Mouse (Mus musculus) ES-E14 (cell line): ENCODE data around the gene Pgam5. TPM values are rescaled to one million over a fixed set of nuclear protein-coding genes. Genes with fewer than 3 reads are reported as not detected.

Source experiments
- DNase-seq: peaks from one replicate; pipeline ENCODE4 v3.0.0-alpha.2; 2013; ENCODE audit warnings: low read depth, low spot score
- H3K27ac ChIP-seq: 2 replicates; pipeline ENCODE4 v1.5.1; 2012; ENCODE audit warnings: low read depth, mild to moderate bottlenecking, low read length, moderate library complexity, mixed read lengths; ENCODE audit not compliant: poor library complexity, insufficient read depth, severe bottlenecking
- H3K36me3 ChIP-seq: 2 replicates; pipeline ENCODE4 v1.6.1; 2012; ENCODE audit warnings: mild to moderate bottlenecking, low read length, moderate library complexity, mixed read lengths; ENCODE audit not compliant: control insufficient read depth, poor library complexity, insufficient read depth, severe bottlenecking
- H3K4me1 ChIP-seq, 2 experiments: fragments of 150-350 bp in 1 of 2; sonication (generic) in 1 of 2; 2 replicates each; pipeline ENCODE4 v1.6.1; 2012; ENCODE audit warnings: low read length in 2 of 2, mild to moderate bottlenecking in 1 of 2, mixed read lengths in 1 of 2; ENCODE audit not compliant: control insufficient read depth in 2 of 2, insufficient read depth in 2 of 2, poor library complexity in 1 of 2
- H3K4me3 ChIP-seq, 2 experiments: fragments of 150-350 bp in 1 of 2; sonication (generic) in 1 of 2; 2 replicates each; pipeline ENCODE4 v1.5.1; 2012; ENCODE audit warnings: low read length in 2 of 2, low read depth in 1 of 2, mild to moderate bottlenecking in 1 of 2, mixed read lengths in 1 of 2; ENCODE audit not compliant: insufficient read depth in 1 of 2, poor library complexity in 1 of 2, severe bottlenecking in 1 of 2
- H3K9ac ChIP-seq: 2 replicates; pipeline ENCODE4 v1.6.1; 2012; ENCODE audit warnings: low read depth, mild to moderate bottlenecking, low read length, mixed read lengths; ENCODE audit not compliant: poor library complexity, insufficient read depth, severe bottlenecking
- H3K9me3 ChIP-seq: fragments of 150-350 bp; sonication (generic); 2 replicates; pipeline ENCODE4 v1.6.1; 2012; ENCODE audit warnings: low read depth, mild to moderate bottlenecking, low read length; ENCODE audit not compliant: control insufficient read depth, insufficient read depth
- CHD2 ChIP-seq: IDR thresholded peaks from 2 replicates; pipeline ENCODE4 v1.6.1; 2014; ENCODE audit warnings: mild to moderate bottlenecking, low read depth, low read length, inconsistent platforms
- HCFC1 ChIP-seq: IDR thresholded peaks from 2 replicates; pipeline ENCODE4 v1.6.1; 2012; ENCODE audit warnings: low read length, inconsistent platforms, borderline replicate concordance; ENCODE audit not compliant: insufficient read depth
- MAFK ChIP-seq: IDR thresholded peaks from 2 replicates; pipeline ENCODE4 v1.6.1; 2014; ENCODE audit warnings: mild to moderate bottlenecking, low read depth, low read length, inconsistent platforms; ENCODE audit not compliant: insufficient read depth
- ZC3H11A ChIP-seq: IDR thresholded peaks from 2 replicates; pipeline ENCODE4 v1.6.1; 2012; ENCODE audit warnings: low read depth, mild to moderate bottlenecking, inconsistent platforms, low read length, borderline replicate concordance
- ZNF384 ChIP-seq: IDR thresholded peaks from 2 replicates; pipeline ENCODE4 v1.6.1; 2012; ENCODE audit warnings: low read depth, low read length, inconsistent platforms
- in situ Hi-C, 2 experiments: fragments of 600-800 bp; cut with MboI; formaldehyde crosslinking; loops; one replicate each; pipeline ENCODE4 v1.15.1; 2025; ENCODE audit warnings: low sequenced_read_pairs in 2 of 2, inconsistent platforms in 1 of 2; ENCODE audit not compliant: unreplicated experiment in 2 of 2
- total RNA-seq: library from RNA; depleted of rRNA; stranded (reverse); fragments of 300-350 nt; gene quantifications from 2 replicates; pipeline ENCODE4 v1.2.3, GENCODE M21; 2012

Gene Pgam5
- total RNA-seq, 1 experiment = 65.6 TPM

DNA sequence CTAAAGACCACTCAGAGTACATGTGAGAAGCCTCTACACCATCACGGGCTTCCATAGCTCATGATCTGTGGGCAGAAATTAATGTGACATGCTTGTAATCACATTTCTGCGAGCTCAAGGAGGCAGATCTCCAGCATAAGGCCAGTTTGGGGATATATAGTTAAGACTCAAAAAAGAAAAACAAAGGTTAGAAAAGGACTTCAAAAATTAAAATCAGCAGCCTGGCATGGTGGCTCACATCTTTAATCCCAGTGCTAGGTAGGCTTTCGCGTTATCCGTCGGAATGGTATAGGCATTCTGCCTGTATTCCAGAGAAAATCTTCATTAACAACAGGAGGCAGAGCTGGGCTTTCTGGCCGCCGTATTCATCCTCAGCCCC, 39.3 kb downstream of the Pgam5 start:
- peak overlapping the region; percentile 81 to 97 for H3K4me3 ChIP-seq
- no peak for DNase-seq
- peak overlapping the region; percentile 98 for H3K9ac ChIP-seq
- H3K9me3 ChIP-seq = no peaks in the 10 kb centered on the region
- in situ Hi-C loops = no loop called here
- TF ChIP-seq HCFC1 (no peak), ZNF384 (no peak), MAFK (no peak), ZC3H11A (no peak), CHD2 (no peak)
- H3K27ac ChIP-seq = peak overlapping the region; percentile 69; the same call in 1 of the 2 replicates
- 0 out of 4 replicates have a peak, but pooled peaks cover 0 to 2% of the 10 kb centered on the region in 2 experiments for H3K4me1 ChIP-seq
- H3K36me3 ChIP-seq = peaks cover 5% of the 10 kb centered on the region

- TF ChIP-seq CHD2 = no peak; the same call in 1 of the 2 replicates
- TF ChIP-seq ZNF384 = peak; percentile 98
- in situ Hi-C loops = no loop called here
Measured at GRCm38 (mm10) chr5:110227336-110227883, 42.3 kb downstream of the Pgam5 start.

GRCm38 (mm10) chr5:110225056-110225455, 44.7 kb downstream of the Pgam5 start:
- no peaks in the 10 kb centered on the region for H3K9me3 ChIP-seq
- no peak overlapping the region for H3K27ac ChIP-seq
- H3K4me3 ChIP-seq = no peak overlapping the region
- no peak for DNase-seq
- H3K9ac ChIP-seq = no peak overlapping the region
- H3K4me1 ChIP-seq = no peaks in the 10 kb centered on the region
- no peak for TF ChIP-seq ZC3H11A
- peaks cover 8% of the 10 kb centered on the region for H3K36me3 ChIP-seq
- in situ Hi-C loops = no loop called here

More at GRCm38 (mm10) chr5:110227336-110227883, 42.3 kb downstream of the Pgam5 start:
- Histone ChIP-seq H3K36me3 (peaks cover 6% of the 10 kb centered on the region), H3K9ac (no peak overlapping the region), H3K4me3 (no peak overlapping the region), H3K27ac (peak overlapping the region; percentile 97), H3K9me3 (no peaks in the 10 kb centered on the region), H3K4me1 (no peaks in the 10 kb centered on the region)
- DNase-seq = peak; percentile 86

DNA sequence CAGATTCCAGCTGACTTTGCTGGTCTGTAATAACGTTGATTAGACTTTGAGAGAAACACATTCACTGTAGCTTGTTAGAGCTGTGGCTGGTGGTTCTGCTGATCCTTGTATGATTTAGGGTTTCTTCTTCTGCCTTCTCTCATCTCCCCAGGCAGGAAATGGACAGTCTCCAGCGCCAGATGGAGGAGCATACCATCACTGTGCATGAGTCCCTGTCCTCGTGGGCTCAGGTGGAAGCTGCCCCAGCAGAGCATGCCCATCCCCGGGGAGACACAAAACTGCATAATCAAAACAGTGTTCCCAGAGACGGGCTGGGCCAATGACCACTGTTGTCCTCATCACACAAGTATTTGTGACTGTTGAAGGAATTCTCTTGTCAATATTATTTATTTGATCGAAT, 47.0 kb downstream of the Pgam5 start:
- TF ChIP-seq MAFK = no peak
- TF ChIP-seq HCFC1 = no peak
- TF ChIP-seq CHD2 = no peak
- H3K4me1 ChIP-seq = no peaks in the 10 kb centered on the region
- in situ Hi-C loops = no loop called here
- DNase-seq = no peak
- no peak overlapping the region for H3K4me3 ChIP-seq
- H3K27ac ChIP-seq = no peak overlapping the region
- no peaks in the 10 kb centered on the region for H3K9me3 ChIP-seq
- H3K9ac ChIP-seq = no peak overlapping the region
- H3K36me3 ChIP-seq = peaks cover 8% of the 10 kb centered on the region

- in situ Hi-C loops = no loop called here
- no peak overlapping the region for H3K4me3 ChIP-seq
- peaks cover 8% of the 10 kb centered on the region for H3K36me3 ChIP-seq
Measured at GRCm38 (mm10) chr5:110220331-110220730, 49.4 kb downstream of the Pgam5 start.

More at GRCm38 (mm10) chr5:110220331-110220730, 49.4 kb downstream of the Pgam5 start:
- H3K27ac ChIP-seq = no peak overlapping the region
- no peak overlapping the region for H3K9ac ChIP-seq
- H3K4me1 ChIP-seq = no peaks in the 10 kb centered on the region
- H3K9me3 ChIP-seq = no peaks in the 10 kb centered on the region
- no peak for DNase-seq
- no peak for TF ChIP-seq MAFK
- TF ChIP-seq ZNF384 = no peak
